Mouse (Mus musculus) embryonic facial prominence, embryonic 10.5 days (tissue): ENCODE results near the gene Gm26938. TPM values are rescaled to one million over a fixed set of nuclear protein-coding genes. Genes with fewer than 3 reads are reported as not detected.
A peak's percentile ranks its signal among the peaks of the same experiment; 100 is the strongest.

Experiments used
- DNase-seq: peaks from one replicate; pipeline ENCODE4 v3.0.0-alpha.2; 2017; ENCODE audit warnings: low spot score
- H3K27ac ChIP-seq: fragments of 300-500 bp; sonication (generic); replicated peaks from 2 replicates; pipeline ENCODE4 v1.5.1; 2016; ENCODE audit warnings: mild to moderate bottlenecking
- H3K27me3 ChIP-seq: fragments of 300-500 bp; sonication (generic); replicated peaks from 2 replicates; pipeline ENCODE4 v1.6.1; 2016; ENCODE audit warnings: low read depth, mild to moderate bottlenecking; ENCODE audit not compliant: poor library complexity, severe bottlenecking
- H3K36me3 ChIP-seq: fragments of 300-500 bp; sonication (generic); replicated peaks from 2 replicates; pipeline ENCODE4 v1.6.1; 2016; ENCODE audit warnings: mild to moderate bottlenecking, moderate library complexity
- H3K4me1 ChIP-seq: fragments of 300-500 bp; sonication (generic); 2 replicates; pipeline ENCODE4 v1.6.1; 2016
- H3K4me3 ChIP-seq: fragments of 300-500 bp; sonication (generic); 2 replicates; pipeline ENCODE4 v1.5.1; 2016; ENCODE audit warnings: mild to moderate bottlenecking, moderate library complexity
- H3K9me3 ChIP-seq: fragments of 300-500 bp; sonication (generic); 2 replicates; pipeline ENCODE4 v1.6.1; 2016; ENCODE audit warnings: mild to moderate bottlenecking
- WGBS: fragments of 180-500 bp; shearing (Covaris S2); methylation state at CpG from one replicate; pipeline ENCODE4 v1.1.7; 2016; 5-methylcytosine and 5-hydroxymethylcytosine counted together
- polyA plus RNA-seq: library from polyadenylated mRNA; unstranded; fragments of >200 nt; fragmentation: Nextera tagmentation; extraction: Ambion mirVana; gene quantifications from 2 replicates; pipeline ENCODE4 v1.2.1, GENCODE M21; 2016

The Gm26938 gene
- polyA plus RNA-seq, 1 experiment from 2014 or later: not detected

DNA sequence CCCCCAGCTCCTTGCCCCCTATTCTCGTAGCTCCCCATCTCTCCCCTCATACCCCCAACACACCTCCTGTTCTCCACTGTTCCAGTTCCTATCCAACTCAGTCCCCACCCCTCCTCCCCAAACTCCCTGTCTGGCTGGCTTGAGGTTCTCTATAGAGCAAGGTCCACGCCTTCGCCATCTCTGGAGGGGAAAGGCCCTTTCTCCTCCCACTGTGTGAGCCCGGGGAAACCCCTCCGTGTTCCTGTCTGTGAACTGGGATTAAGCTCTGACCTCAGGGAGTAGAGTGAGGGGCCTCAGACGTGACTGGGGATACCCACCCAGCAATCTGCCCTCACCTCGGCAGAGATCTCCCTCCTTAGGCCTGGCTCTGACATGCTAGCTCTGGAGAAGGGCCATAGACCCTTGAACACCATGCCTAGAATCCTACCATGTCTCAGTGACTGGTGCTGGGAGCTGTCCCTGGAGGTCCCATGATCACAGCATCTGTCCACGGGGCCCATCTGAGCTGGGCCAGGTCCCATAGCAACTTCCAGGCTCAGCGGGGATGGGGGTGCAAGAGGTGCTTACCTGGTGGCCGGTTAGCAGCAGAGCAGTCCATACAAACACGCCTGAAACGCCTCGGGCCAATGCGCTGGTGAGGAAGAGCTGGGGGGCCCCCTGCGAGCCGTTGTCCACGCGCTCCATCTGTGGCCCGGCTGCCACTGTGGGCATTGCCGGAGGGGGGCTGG is 13.6 kb downstream of the Gm26938 start:
- peaks cover 14% of the 10 kb centered on the region; the same call in 1 of the 2 replicates for H3K4me1 ChIP-seq
- H3K9me3 ChIP-seq: no peaks in the 10 kb centered on the region
- WGBS: 76% methylated on average over 20 of the region's 20 CpGs
- no peak overlapping the region for H3K27ac ChIP-seq
- no peaks in the 10 kb centered on the region for H3K36me3 ChIP-seq
- peaks cover 35% of the 10 kb centered on the region for H3K27me3 ChIP-seq
- no peak for DNase-seq
- H3K4me3 ChIP-seq: no peak overlapping the region; the same call in 1 of the 2 replicates

GRCm38 (mm10) chr5:139811677-139812397 is 14.4 kb downstream of the Gm26938 start:
- 81% methylated on average over 15 of the region's 15 CpGs for WGBS
- H3K27ac ChIP-seq: no peak overlapping the region
- H3K4me3 ChIP-seq: no peak overlapping the region
- no peak for DNase-seq
- peaks cover 35% of the 10 kb centered on the region for H3K27me3 ChIP-seq
- H3K9me3 ChIP-seq: no peaks in the 10 kb centered on the region
- H3K36me3 ChIP-seq: no peaks in the 10 kb centered on the region
- H3K4me1 ChIP-seq: peaks cover 14% of the 10 kb centered on the region; the same call in 1 of the 2 replicates

DNA sequence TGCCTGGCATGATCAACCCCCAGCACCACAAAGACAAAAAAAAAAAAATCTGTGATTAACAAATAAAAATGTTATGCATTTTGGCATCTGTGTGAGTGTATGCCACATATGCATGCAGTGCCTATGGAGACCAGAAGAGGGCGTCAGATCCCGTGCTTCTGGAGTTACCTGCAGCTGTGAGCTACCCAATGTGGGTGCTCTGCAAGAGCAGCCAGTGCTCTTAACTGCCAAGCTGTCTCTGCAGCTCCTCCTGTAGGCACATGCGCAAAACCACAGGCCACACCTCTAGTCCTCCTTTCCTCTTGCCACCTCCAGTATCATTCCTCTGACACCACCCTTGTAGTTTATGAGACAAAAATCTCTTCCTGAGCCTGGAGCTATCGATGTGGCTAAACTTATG is 16.8 kb downstream of the Gm26938 start:
- H3K4me1 ChIP-seq: peaks cover 15% of the 10 kb centered on the region; the same call in 1 of the 2 replicates
- peaks cover 21% of the 10 kb centered on the region for H3K27me3 ChIP-seq
- DNase-seq: no peak
- no peak overlapping the region for H3K27ac ChIP-seq
- 61% methylated on average over 4 of the region's 4 CpGs for WGBS
- no peak overlapping the region for H3K4me3 ChIP-seq
- H3K9me3 ChIP-seq: no peaks in the 10 kb centered on the region
- H3K36me3 ChIP-seq: no peaks in the 10 kb centered on the region

- H3K27ac ChIP-seq: no peak overlapping the region
- no peaks in the 10 kb centered on the region for H3K9me3 ChIP-seq
- H3K4me1 ChIP-seq: peaks cover 22% of the 10 kb centered on the region
- DNase-seq: no peak
- H3K36me3 ChIP-seq: peaks cover 11% of the 10 kb centered on the region
- H3K27me3 ChIP-seq: no peaks in the 10 kb centered on the region
- WGBS: 92% methylated on average over 8 of the region's 8 CpGs
- no peak overlapping the region for H3K4me3 ChIP-seq
Measured at GRCm38 (mm10) chr5:139805924-139806323, 20.3 kb downstream of the Gm26938 start.

DNA sequence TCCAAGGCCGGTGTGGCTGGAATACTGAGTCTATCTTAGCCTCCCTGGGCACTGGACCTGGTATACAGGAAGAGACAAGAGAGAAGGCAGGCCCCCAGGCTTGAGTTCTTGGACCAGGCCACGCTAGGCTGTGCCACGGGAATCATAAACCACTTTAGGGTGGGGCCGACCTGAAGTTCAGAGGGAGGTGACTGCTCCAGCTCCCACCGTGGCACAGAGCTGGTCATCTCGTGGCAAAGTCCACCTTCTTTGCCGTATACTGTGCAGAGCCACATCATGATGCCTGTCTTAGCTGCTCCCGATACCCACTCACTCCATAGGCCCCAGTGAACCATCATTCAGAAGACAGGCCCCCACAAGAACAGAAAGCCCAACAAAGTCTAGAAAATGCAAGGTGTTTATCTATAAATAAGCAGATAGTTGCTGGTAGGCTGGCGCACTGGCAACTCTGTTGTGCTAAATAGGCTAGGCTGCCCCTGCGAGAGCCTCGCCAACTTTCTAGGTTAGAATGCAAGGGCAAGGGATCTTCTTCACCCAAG is 21.6 kb downstream of the Gm26938 start:
- H3K36me3 ChIP-seq: peaks cover 24% of the 10 kb centered on the region
- peak overlapping the region; percentile 42; the same call in 1 of the 2 replicates for H3K27ac ChIP-seq
- H3K4me3 ChIP-seq: no peak overlapping the region
- 89% methylated on average over 11 of the region's 11 CpGs for WGBS
- no peak for DNase-seq
- no peaks in the 10 kb centered on the region for H3K27me3 ChIP-seq
- peaks cover 22% of the 10 kb centered on the region for H3K4me1 ChIP-seq
- H3K9me3 ChIP-seq: no peaks in the 10 kb centered on the region

DNA sequence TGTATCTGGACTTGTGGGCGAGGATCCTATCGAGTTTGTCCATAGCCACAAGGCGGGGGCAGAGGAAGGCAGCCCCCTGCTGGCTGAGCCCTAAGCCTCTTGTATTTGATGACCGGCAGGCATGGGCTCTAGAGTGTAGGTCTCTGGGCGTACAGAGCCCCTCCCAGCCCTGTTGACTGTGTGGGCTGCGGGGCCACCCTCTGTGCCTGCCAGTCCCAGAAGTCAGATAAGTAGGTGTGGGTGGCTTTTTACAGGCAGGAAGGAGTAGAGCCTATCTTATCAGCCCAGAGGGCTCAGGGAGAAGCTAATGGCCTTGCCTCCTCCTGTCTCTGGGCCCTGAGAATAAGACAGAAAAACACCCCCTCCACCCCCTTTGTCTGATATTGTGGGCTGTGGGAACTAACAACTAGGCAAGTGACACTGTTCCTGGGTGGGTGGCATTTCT is 22.1 kb downstream of the Gm26938 start:
- no peaks in the 10 kb centered on the region for H3K9me3 ChIP-seq
- peaks cover 29% of the 10 kb centered on the region for H3K36me3 ChIP-seq
- WGBS: 14% methylated on average over 6 of the region's 6 CpGs
- H3K27me3 ChIP-seq: no peaks in the 10 kb centered on the region
- H3K4me3 ChIP-seq: peak overlapping the region; percentile 32; the same call in 1 of the 2 replicates
- H3K27ac ChIP-seq: peak overlapping the region; percentile 42
- peak; percentile 38 for DNase-seq
- H3K4me1 ChIP-seq: peaks cover 23% of the 10 kb centered on the region

GRCm38 (mm10) chr5:139803601-139804102 is 22.6 kb downstream of the Gm26938 start:
- 10% methylated on average over 12 of the region's 12 CpGs for WGBS

DNA sequence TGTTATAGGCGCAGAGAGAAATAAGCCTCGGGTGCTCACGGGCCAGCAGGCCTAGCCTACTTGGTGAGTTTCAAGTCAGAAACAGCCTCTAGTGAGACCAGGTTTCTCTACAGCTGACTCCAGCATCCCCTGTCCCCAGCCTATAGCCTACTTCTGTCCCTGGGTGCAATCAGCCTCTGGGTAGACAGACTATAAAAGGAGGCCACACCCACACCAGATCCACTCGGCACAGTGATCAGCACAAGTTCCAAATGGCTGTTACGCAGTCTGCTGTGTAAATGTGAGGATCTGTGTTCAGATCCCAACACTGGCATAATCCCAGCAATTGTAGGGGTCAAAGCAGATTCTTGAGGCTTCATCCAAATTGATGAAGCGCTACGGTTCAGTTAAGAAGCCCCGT is 23.0 kb downstream of the Gm26938 start:
- Histone ChIP-seq H3K4me3 (no peak overlapping the region), H3K36me3 (peaks cover 31% of the 10 kb centered on the region), H3K27ac (no peak overlapping the region), H3K9me3 (no peaks in the 10 kb centered on the region), H3K4me1 (peaks cover 33% of the 10 kb centered on the region), H3K27me3 (no peaks in the 10 kb centered on the region)
- no peak for DNase-seq
- 80% methylated on average over 8 of the region's 8 CpGs for WGBS

More at GRCm38 (mm10) chr5:139803601-139804102, 22.6 kb downstream of the Gm26938 start:
- peak overlapping the region; percentile 42 for H3K27ac ChIP-seq
- H3K9me3 ChIP-seq: no peaks in the 10 kb centered on the region
- no peaks in the 10 kb centered on the region for H3K27me3 ChIP-seq
- H3K4me3 ChIP-seq: peak overlapping the region; percentile 32
- H3K36me3 ChIP-seq: peaks cover 31% of the 10 kb centered on the region
- peak; percentile 80 for DNase-seq
- H3K4me1 ChIP-seq: peaks cover 28% of the 10 kb centered on the region

DNA sequence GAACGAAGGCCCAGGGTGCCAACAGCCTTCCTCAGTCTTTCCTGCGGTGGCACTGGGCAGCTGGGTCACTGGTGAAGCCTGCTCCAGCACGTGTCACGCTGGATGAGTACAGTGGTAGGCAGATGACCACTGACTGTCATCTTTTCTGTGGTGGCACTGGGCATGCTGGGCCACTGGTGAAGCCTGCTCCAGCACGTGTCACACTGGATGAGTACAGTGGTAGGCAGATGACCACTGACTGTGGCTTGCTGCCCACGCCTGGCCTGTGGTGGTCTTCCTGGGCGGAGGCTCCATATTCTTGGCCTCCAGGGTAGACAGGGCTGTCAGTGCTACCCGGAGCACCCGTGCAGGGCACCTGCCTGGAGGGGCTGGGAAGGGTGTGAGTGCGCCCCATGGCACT is 24.3 kb downstream of the Gm26938 start:
- no peak overlapping the region for H3K27ac ChIP-seq
- no peak overlapping the region for H3K4me3 ChIP-seq
- H3K27me3 ChIP-seq: no peaks in the 10 kb centered on the region
- no peaks in the 10 kb centered on the region for H3K9me3 ChIP-seq
- no peak for DNase-seq
- WGBS: 90% methylated on average over 10 of the region's 10 CpGs
- H3K4me1 ChIP-seq: peaks cover 45% of the 10 kb centered on the region
- H3K36me3 ChIP-seq: peaks cover 31% of the 10 kb centered on the region

GRCm38 (mm10) chr5:139801231-139801630 is 25.0 kb downstream of the Gm26938 start:
- DNase-seq: no peak
- no peaks in the 10 kb centered on the region for H3K9me3 ChIP-seq
- H3K4me1 ChIP-seq: peaks cover 52% of the 10 kb centered on the region
- no peak overlapping the region for H3K27ac ChIP-seq
- WGBS: 92% methylated on average over 8 of the region's 8 CpGs
- H3K4me3 ChIP-seq: no peak overlapping the region
- H3K27me3 ChIP-seq: no peaks in the 10 kb centered on the region
- H3K36me3 ChIP-seq: peaks cover 31% of the 10 kb centered on the region

DNA sequence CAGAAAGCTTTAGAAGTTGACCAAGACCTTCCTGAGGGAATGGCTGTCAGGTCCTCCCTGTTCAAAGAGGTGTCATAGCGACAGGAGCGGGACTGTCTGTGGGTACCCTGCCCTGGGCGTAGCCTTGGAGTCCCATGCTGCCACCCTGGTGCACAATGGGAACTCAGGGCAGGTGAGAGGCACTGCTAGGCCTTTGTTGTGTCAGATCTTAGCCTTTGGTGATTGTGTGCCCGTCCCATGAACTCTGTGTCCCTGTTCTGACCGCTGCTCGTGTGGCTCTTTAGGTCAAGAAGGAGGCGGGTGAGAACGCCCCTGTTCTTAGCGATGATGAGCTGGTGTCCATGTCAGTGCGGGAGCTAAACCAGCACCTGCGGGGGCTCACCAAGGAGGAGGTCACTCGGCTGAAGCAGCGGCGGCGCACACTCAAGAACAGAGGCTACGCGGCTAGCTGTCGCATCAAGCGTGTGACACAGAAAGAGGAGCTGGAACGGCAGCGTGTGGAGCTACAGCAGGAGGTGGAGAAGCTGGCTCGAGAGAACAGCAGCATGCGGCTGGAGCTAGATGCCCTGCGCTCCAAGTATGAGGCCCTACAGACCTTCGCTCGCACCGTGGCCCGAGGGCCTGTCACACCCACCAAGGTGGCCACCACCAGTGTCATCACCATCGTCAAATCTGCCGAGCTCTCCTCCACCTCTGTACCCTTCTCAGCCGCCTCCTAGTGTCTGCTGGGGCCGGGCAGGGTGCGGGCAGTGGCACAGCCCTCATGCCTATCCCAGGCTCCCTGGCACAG is 26.2 kb downstream of the Gm26938 start:
- H3K27ac ChIP-seq: no peak overlapping the region
- WGBS: 92% methylated on average over 33 of the region's 33 CpGs

DNA sequence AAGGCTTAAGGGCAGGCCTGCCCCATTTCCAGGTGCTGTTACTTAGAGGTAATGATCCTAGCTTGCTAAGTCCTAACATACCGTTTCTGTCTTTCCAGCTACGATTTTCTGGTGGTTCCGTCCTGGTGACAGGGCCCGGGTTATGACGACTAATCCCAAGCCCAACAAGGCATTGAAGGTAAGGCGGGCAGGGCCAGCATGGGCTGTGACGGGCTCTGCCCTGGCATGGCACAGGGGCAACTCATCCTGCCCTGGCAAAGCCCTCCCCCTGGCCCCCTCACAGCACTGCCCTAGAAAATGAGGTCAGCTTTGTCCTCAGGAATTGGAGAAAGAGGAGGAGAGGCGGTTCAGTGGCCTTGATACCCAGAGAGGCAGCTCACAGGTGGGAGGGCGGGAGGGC is 27.2 kb downstream of the Gm26938 start:
- Histone ChIP-seq H3K4me1 (peaks cover 67% of the 10 kb centered on the region), H3K9me3 (no peaks in the 10 kb centered on the region), H3K27me3 (no peaks in the 10 kb centered on the region; the same call in 1 of the 2 replicates), H3K27ac (no peak overlapping the region), H3K36me3 (peaks cover 31% of the 10 kb centered on the region), H3K4me3 (no peak overlapping the region)
- WGBS: 87% methylated on average over 9 of the region's 9 CpGs
- no peak for DNase-seq

More for the DNA sequence above, 26.2 kb downstream of the Gm26938 start:
- Histone ChIP-seq H3K4me1 (peaks cover 62% of the 10 kb centered on the region), H3K9me3 (no peaks in the 10 kb centered on the region), H3K4me3 (no peak overlapping the region), H3K27me3 (no peaks in the 10 kb centered on the region; the same call in 1 of the 2 replicates), H3K36me3 (peaks cover 31% of the 10 kb centered on the region)
- DNase-seq: no peak
